Mouse (Mus musculus) forebrain, embryonic 16.5 days (tissue): Measurements from ENCODE around the gene Cebpe. TPM values are rescaled to one million over a fixed set of nuclear protein-coding genes. Genes with fewer than 3 reads are reported as not detected.
A peak's percentile ranks its signal among the peaks of the same experiment; 100 is the strongest.

Source experiments
- ATAC-seq: fragments of 200-750 bp; cut with Nextera tagmentation; 2 replicates; pipeline ENCODE4 v1.8.0; 2017; ENCODE audit warnings: mild to moderate bottlenecking, moderate library complexity
- H3K27ac ChIP-seq: fragments of 300-500 bp; sonication (generic); 2 replicates; pipeline ENCODE4 v1.5.1; 2014; ENCODE audit warnings: low read length, control low read depth
- H3K27me3 ChIP-seq: fragments of 300-500 bp; sonication (generic); replicated peaks from 2 replicates; pipeline ENCODE4 v1.6.1; 2014; ENCODE audit warnings: low read length; ENCODE audit not compliant: control insufficient read depth, insufficient read depth
- H3K36me3 ChIP-seq: fragments of 300-500 bp; sonication (generic); 2 replicates; pipeline ENCODE4 v1.6.1; 2014; ENCODE audit not compliant: control insufficient read depth, insufficient read depth
- H3K4me1 ChIP-seq: fragments of 300-500 bp; sonication (generic); replicated peaks from 2 replicates; pipeline ENCODE4 v1.6.1; 2014; ENCODE audit warnings: low read length; ENCODE audit not compliant: control insufficient read depth, insufficient read depth
- H3K4me2 ChIP-seq: fragments of 300-500 bp; sonication (generic); 2 replicates; pipeline ENCODE4 v1.6.1; 2014; ENCODE audit warnings: mild to moderate bottlenecking, low read length, control low read depth
- H3K4me3 ChIP-seq: fragments of 300-500 bp; sonication (generic); replicated peaks from 2 replicates; pipeline ENCODE4 v1.5.1; 2014; ENCODE audit warnings: mild to moderate bottlenecking, low read length, control low read depth
- H3K9ac ChIP-seq: fragments of 300-500 bp; sonication (generic); replicated peaks from 2 replicates; pipeline ENCODE4 v1.6.1; 2014; ENCODE audit warnings: low read depth, low read length, control low read depth
- H3K9me3 ChIP-seq: fragments of 300-500 bp; sonication (generic); 2 replicates; pipeline ENCODE4 v1.6.1; 2016; ENCODE audit warnings: low read length; ENCODE audit not compliant: control insufficient read depth
- WGBS: fragments of 180-500 bp; shearing (Covaris S2); extraction: QIAGEN DNeasy Blood & Tissue Kit; methylation state at CpG from one replicate; pipeline ENCODE4 v1.1.7; 2014; 5-methylcytosine and 5-hydroxymethylcytosine counted together
- polyA plus RNA-seq: library from polyadenylated mRNA; unstranded; fragments of >200 nt; fragmentation: Nextera tagmentation; extraction: Ambion mirVana; gene quantifications from 2 replicates; pipeline ENCODE4 v1.2.1, GENCODE M21; 2015

The Cebpe gene
- polyA plus RNA-seq: not detected in 2 replicates

- 91% methylated on average over 7 of the region's 7 CpGs for WGBS
- no peak within 1 kb of the TSS for H3K4me2 ChIP-seq
- no peaks in the 10 kb centered on the region for H3K36me3 ChIP-seq
- peaks cover 7% of the 10 kb centered on the region for H3K4me1 ChIP-seq
- H3K4me3 ChIP-seq: no peak within 1 kb of the TSS
- ATAC-seq: no peak
- H3K27me3 ChIP-seq: no peaks in the 10 kb centered on the region
- no peak within 1 kb of the TSS for H3K27ac ChIP-seq
- H3K9me3 ChIP-seq: no peaks in the 10 kb centered on the region
- H3K9ac ChIP-seq: no peak within 1 kb of the TSS
These were observed at the start of gene Cebpe for GRCm38 (mm10) chr14:54712074-54712473. Cebpe (minus strand) TSS chr14:54712174.

- Histone ChIP-seq H3K4me1 (peaks cover 15% of the 10 kb centered on the region), H3K9ac (no peak overlapping the region), H3K27me3 (no peaks in the 10 kb centered on the region), H3K9me3 (no peaks in the 10 kb centered on the region; the same call in 1 of the 2 replicates), H3K4me2 (no peak overlapping the region), H3K4me3 (no peak overlapping the region), H3K27ac (no peak overlapping the region), H3K36me3 (no peaks in the 10 kb centered on the region)
- ATAC-seq: no peak
- WGBS: 84% methylated on average over 6 of the region's 6 CpGs
These were observed 44.4 kb upstream of the Cebpe start for GRCm38 (mm10) chr14:54756382-54756781.

- H3K4me2 ChIP-seq: no peak overlapping the region
- peak; percentile 77 for ATAC-seq
These were observed 42.6 kb upstream of the Cebpe start for GRCm38 (mm10) chr14:54754602-54755018.

GRCm38 (mm10) chr14:54753986-54754601 is 42.1 kb upstream of the Cebpe start:
- peaks cover 15% of the 10 kb centered on the region for H3K4me1 ChIP-seq
- H3K9me3 ChIP-seq: no peaks in the 10 kb centered on the region; the same call in 1 of the 2 replicates
- no peak overlapping the region for H3K4me3 ChIP-seq
- no peak overlapping the region for H3K9ac ChIP-seq
- H3K4me2 ChIP-seq: no peak overlapping the region
- H3K27ac ChIP-seq: peak overlapping the region; percentile 82
- H3K36me3 ChIP-seq: no peaks in the 10 kb centered on the region
- no peaks in the 10 kb centered on the region for H3K27me3 ChIP-seq
- 67% methylated on average over 14 of the region's 14 CpGs for WGBS
- peak; percentile 47 for ATAC-seq

More at GRCm38 (mm10) chr14:54754602-54755018, 42.6 kb upstream of the Cebpe start:
- H3K27me3 ChIP-seq: no peaks in the 10 kb centered on the region
- H3K36me3 ChIP-seq: no peaks in the 10 kb centered on the region
- H3K27ac ChIP-seq: peak overlapping the region; percentile 82
- WGBS: 19% methylated on average over 6 of the region's 6 CpGs
- no peak overlapping the region for H3K4me3 ChIP-seq
- H3K9ac ChIP-seq: no peak overlapping the region
- H3K4me1 ChIP-seq: peaks cover 15% of the 10 kb centered on the region
- no peaks in the 10 kb centered on the region; the same call in 1 of the 2 replicates for H3K9me3 ChIP-seq

GRCm38 (mm10) chr14:54752938-54753337 is 41.0 kb upstream of the Cebpe start:
- H3K27ac ChIP-seq: no peak overlapping the region
- ATAC-seq: no peak
- H3K9me3 ChIP-seq: no peaks in the 10 kb centered on the region; the same call in 1 of the 2 replicates
- no peak overlapping the region for H3K4me3 ChIP-seq
- H3K9ac ChIP-seq: no peak overlapping the region
- WGBS: 85% methylated on average over 6 of the region's 6 CpGs
- peaks cover 15% of the 10 kb centered on the region for H3K4me1 ChIP-seq
- H3K36me3 ChIP-seq: no peaks in the 10 kb centered on the region
- H3K4me2 ChIP-seq: no peak overlapping the region
- H3K27me3 ChIP-seq: no peaks in the 10 kb centered on the region

DNA sequence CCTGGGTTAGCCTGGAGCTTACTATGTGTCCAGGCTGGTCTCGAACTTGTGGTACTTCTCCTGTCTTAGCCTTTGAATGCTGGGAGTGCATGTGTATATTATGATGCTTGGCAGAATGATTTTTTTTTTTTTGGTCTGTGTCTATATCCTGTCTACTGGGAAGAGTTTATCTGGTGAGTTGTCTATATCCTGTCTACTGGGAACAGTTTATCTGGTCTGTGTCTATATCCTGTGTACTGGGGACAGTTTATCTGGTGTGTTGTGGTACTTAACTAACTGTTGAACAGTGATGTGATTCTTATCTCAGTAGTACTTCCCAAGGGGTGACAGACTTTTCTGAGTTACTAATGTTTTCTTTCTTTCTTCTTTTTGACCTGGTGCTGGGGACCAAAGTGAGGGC is 39.8 kb upstream of the Cebpe start:
- Histone ChIP-seq H3K4me2 (no peak overlapping the region), H3K9ac (no peak overlapping the region), H3K4me1 (peaks cover 15% of the 10 kb centered on the region), H3K27ac (no peak overlapping the region), H3K4me3 (no peak overlapping the region), H3K36me3 (no peaks in the 10 kb centered on the region), H3K9me3 (no peaks in the 10 kb centered on the region; the same call in 1 of the 2 replicates), H3K27me3 (no peaks in the 10 kb centered on the region)
- 96% methylated on average over 1 of the region's 1 CpGs for WGBS
- ATAC-seq: no peak

DNA sequence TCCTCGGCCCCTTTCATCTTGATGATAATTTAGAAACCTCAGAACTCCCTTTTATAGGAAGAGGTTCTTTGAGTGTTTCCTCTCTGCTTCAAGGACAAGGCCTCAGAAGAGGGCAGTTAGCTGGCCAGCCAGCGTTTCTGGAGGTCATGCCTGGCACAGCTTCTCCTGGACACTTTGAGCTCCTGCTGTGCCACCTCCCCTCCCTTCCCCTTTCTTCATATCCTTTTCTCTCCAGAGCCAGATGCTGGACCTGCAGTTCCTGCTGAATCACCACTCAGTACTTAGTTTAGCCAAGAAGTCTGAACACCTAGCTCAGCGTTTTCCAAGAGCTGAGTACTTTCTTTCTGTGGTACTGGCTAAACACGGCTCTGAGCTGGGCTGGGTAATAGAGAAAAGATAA is 37.3 kb upstream of the Cebpe start:
- Histone ChIP-seq H3K9me3 (no peaks in the 10 kb centered on the region), H3K27me3 (no peaks in the 10 kb centered on the region), H3K4me3 (no peak overlapping the region), H3K27ac (no peak overlapping the region), H3K36me3 (no peaks in the 10 kb centered on the region), H3K9ac (no peak overlapping the region), H3K4me2 (no peak overlapping the region), H3K4me1 (peaks cover 7% of the 10 kb centered on the region)
- ATAC-seq: no peak
- WGBS: 78% methylated on average over 4 of the region's 4 CpGs

DNA sequence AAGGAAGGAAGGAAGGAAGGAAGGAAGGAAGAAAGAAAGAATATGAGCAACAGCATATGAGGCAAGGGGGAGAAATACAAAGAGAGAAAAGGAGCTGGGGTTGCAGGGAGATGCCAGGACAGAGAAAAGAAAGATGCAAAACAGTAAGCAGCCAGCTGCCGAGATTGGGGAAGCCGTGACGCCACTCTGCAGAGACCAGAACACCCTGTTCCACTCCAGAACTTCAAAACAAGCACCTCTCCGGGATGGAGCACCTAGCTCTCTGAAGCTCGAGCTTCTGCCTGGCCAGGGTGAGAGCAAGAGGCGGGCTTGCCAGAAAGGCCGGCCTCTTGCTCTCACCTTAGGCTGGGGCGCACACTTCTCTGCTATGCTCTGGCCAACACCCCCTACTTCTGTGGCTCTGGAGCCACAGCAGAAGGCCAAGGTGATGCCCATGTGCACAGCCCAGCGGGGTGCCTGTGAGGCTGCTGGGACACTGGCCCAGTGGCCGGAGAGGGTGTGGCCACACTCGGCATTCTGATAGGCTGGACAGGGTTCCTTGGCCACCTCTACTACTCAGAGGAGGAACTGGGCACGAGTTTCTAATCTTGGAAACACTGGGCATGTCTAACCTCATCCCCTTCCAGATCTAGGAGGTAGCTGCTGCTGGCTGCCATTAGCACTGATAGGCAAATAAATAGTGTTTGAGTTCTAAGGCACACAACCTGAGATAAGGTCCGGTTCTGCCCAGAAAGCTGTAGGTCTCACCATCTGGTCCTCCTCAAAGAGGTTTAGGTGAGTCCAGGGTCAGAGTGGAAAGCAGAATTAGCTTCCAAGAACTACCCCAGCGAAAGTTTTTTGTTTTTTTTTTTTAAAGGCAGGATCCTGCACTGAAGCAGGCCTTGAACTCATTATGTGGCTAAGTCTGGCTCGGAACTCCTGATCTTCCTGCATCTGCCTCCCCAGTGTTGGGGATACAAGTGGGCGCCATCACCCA is 36.3 kb upstream of the Cebpe start:
- H3K36me3 ChIP-seq: no peaks in the 10 kb centered on the region
- no peak for ATAC-seq
- no peaks in the 10 kb centered on the region for H3K9me3 ChIP-seq
- WGBS: 83% methylated on average over 16 of the region's 16 CpGs
- no peak overlapping the region for H3K9ac ChIP-seq
- H3K27ac ChIP-seq: no peak overlapping the region
- no peak overlapping the region for H3K4me2 ChIP-seq
- H3K4me3 ChIP-seq: no peak overlapping the region
- no peaks in the 10 kb centered on the region for H3K27me3 ChIP-seq
- no peaks in the 10 kb centered on the region for H3K4me1 ChIP-seq

GRCm38 (mm10) chr14:54746038-54746437 is 34.1 kb upstream of the Cebpe start:
- Histone ChIP-seq H3K27me3 (no peaks in the 10 kb centered on the region), H3K4me1 (no peaks in the 10 kb centered on the region), H3K9me3 (no peaks in the 10 kb centered on the region), H3K36me3 (no peaks in the 10 kb centered on the region), H3K4me3 (no peak overlapping the region), H3K9ac (no peak overlapping the region), H3K4me2 (no peak overlapping the region), H3K27ac (no peak overlapping the region)
- ATAC-seq: no peak
- whole genome bisulfite sequencing: 96% methylated on average over 9 of the region's 9 CpGs
